Mouse (Mus musculus) small intestine, adult 2 months (tissue): Measurements from ENCODE around the gene Plek.

ENCODE experiments used
- CTCF ChIP-seq: fragments of 200-500 bp; IDR thresholded peaks from 2 replicates; pipeline ENCODE4 v1.5.1; 2012; ENCODE audit warnings: low read depth, mild to moderate bottlenecking, control low read depth, inconsistent platforms, low read length, moderate library complexity, mixed read lengths; ENCODE audit not compliant: insufficient replicate concordance, insufficient read length; ENCODE audit errors: extremely low read depth
- POLR2A ChIP-seq: fragments of 200-500 bp; IDR thresholded peaks from 2 replicates; pipeline ENCODE4 v1.6.1; 2012; ENCODE audit warnings: low read depth, mild to moderate bottlenecking, control low read depth, inconsistent platforms, low read length, moderate library complexity

DNA sequence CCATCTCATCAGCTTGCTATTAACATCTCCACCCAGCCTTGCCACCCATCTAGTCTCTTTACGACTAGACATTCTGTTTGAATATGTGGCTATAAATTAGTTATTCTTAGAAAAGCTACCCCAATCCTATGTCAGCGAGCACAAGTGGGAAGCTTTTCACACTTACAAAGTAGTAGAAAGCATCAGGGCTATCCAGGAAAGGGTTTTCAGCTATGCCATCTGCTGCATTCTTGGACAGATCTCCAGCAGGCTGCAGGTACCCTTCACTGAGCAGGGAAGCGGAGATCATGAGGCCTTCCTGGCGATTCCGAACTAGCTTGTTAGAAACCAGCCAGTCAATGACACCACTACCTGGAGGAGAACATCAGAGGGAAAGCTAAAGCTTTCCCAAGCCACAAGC is 62.3 kb downstream of the Plek start:
- TF ChIP-seq CTCF: no peak
- TF ChIP-seq POLR2A: no peak
